16 mouse cellular contexts compared by ENCODE assay signal in genomic region chr8:10049162-10049561, GRCm38 (mm10). TPM values are rescaled to one million over a fixed set of nuclear protein-coding genes. Genes with fewer than 3 reads are reported as not detected.
DNase-seq lines count a peak whose midpoint lies in the region; ATAC-seq and TF ChIP-seq lines count a peak whose summit lies in the region.
"Had no signal": no experiment of that assay in that cellular context is flagged by ENCODE, and none has a peak within 500 bp of the region (broad histone marks: within the 10 kb centered on the region; RNA-seq: fewer than 3 reads in every experiment).

No protein-coding gene starts in this region.

- peak; percentile 11 for DNase-seq in forebrain, postnatal 0 days
- peak; percentile 47 to 64 for DNase-seq in frontal cortex, postnatal 10 days (ENCODE audit: low spot score in 2 of 2)
- DNase-seq in left cerebral cortex, postnatal 10 days (ENCODE audit: extremely low spot score in 1 of 2, low spot score in 2 of 2), result peak; percentile 51 to 62
- DNase-seq in right cerebral cortex, postnatal 25 days, result peak; percentile 64
- no peak for DNase-seq in lung, adult 18-20 months
- no peak for DNase-seq in heart, postnatal 4 days
- DNase-seq: cerebellum, adult 18-20 months; kidney, adult 8-10 months; liver had no signal

- peaks cover 6% of the 10 kb centered on the region for H3K4me1 ChIP-seq in forebrain, postnatal 0 days (ENCODE audit: insufficient read depth)
- peaks cover 4% of the 10 kb centered on the region for H3K4me1 ChIP-seq in forebrain, embryonic 15.5 days
- no peaks in the 10 kb centered on the region for H3K4me1 ChIP-seq in kidney, embryonic 14.5 days (ENCODE audit: control insufficient read depth, insufficient read depth, low read length)
- H3K4me1 ChIP-seq: lung, embryonic 15.5 days had no signal

- no peak overlapping the region for H3K27ac ChIP-seq in forebrain, postnatal 0 days (ENCODE audit: low read depth, low read length)
- H3K27ac ChIP-seq in forebrain, embryonic 15.5 days (replicated peaks), result no peak overlapping the region
- H3K27ac ChIP-seq in kidney, embryonic 14.5 days (ENCODE audit: low read depth, low read length), result no peak overlapping the region
- H3K27ac ChIP-seq: hindbrain, embryonic 13.5 days; lung, embryonic 15.5 days; midbrain, embryonic 10.5 days had no signal

- TF ChIP-seq CTCF in forebrain, postnatal 0 days (IDR thresholded peaks at IDR 0.05; ENCODE audit: low read depth), result no peak

- no peaks in the 10 kb centered on the region for H3K36me3 ChIP-seq in forebrain, postnatal 0 days (ENCODE audit: insufficient read depth)
- H3K36me3 ChIP-seq in forebrain, embryonic 15.5 days, result no peaks in the 10 kb centered on the region
- H3K36me3 ChIP-seq in kidney, embryonic 14.5 days (ENCODE audit: control insufficient read depth, insufficient read depth, low read length), result no peaks in the 10 kb centered on the region
- H3K36me3 ChIP-seq: hindbrain, embryonic 13.5 days; lung, embryonic 15.5 days; midbrain, embryonic 10.5 days had no signal

- H3K9ac ChIP-seq in forebrain, postnatal 0 days, result no peak overlapping the region
- no peak overlapping the region for H3K9ac ChIP-seq in forebrain, embryonic 15.5 days (replicated peaks)
- H3K9ac ChIP-seq in kidney, embryonic 14.5 days (ENCODE audit: low read depth, low read length), result no peak overlapping the region
- H3K9ac ChIP-seq: hindbrain, embryonic 13.5 days; lung, embryonic 15.5 days had no signal

- intact Hi-C loops in left cerebral cortex, postnatal 10 days (cut with DNase I), result loop anchor here (10.0 kb wide), 1 partner anchor 186 kb away; no protein-coding TSS in a partner anchor

- H3K4me3 ChIP-seq in forebrain, postnatal 0 days (ENCODE audit: low read depth, low read length), result no peak overlapping the region
- H3K4me3 ChIP-seq in forebrain, embryonic 15.5 days, result no peak overlapping the region
- H3K4me3 ChIP-seq in kidney, embryonic 14.5 days (ENCODE audit: low read length), result no peak overlapping the region
- H3K4me3 ChIP-seq: hindbrain, embryonic 13.5 days; lung, embryonic 15.5 days; midbrain, embryonic 10.5 days; myocyte had no signal

- H3K27me3 ChIP-seq in forebrain, postnatal 0 days (ENCODE audit: insufficient read depth, low read length), result no peaks in the 10 kb centered on the region
- H3K27me3 ChIP-seq in forebrain, embryonic 15.5 days, result no peaks in the 10 kb centered on the region
- no peaks in the 10 kb centered on the region for H3K27me3 ChIP-seq in kidney, embryonic 14.5 days (ENCODE audit: control insufficient read depth, insufficient read depth, low read length)
- H3K27me3 ChIP-seq: hindbrain, embryonic 13.5 days; lung, embryonic 15.5 days had no signal

- no peaks in the 10 kb centered on the region for H3K9me3 ChIP-seq in forebrain, postnatal 0 days (ENCODE audit: low read length)
- no peaks in the 10 kb centered on the region for H3K9me3 ChIP-seq in forebrain, embryonic 15.5 days
- no peaks in the 10 kb centered on the region for H3K9me3 ChIP-seq in kidney, embryonic 14.5 days (ENCODE audit: control insufficient read depth, low read length)
- H3K9me3 ChIP-seq: hindbrain, embryonic 13.5 days; lung, embryonic 15.5 days; midbrain, embryonic 10.5 days had no signal

- ATAC-seq in forebrain, postnatal 0 days, result no peak
- ATAC-seq in forebrain, embryonic 15.5 days (replicated peaks), result no peak
- no peak for ATAC-seq in kidney, embryonic 14.5 days (ENCODE audit: low FRiP score, low TSS enrichment)
- ATAC-seq: forebrain, embryonic 14.5 days had no signal

- H3K4me2 ChIP-seq in forebrain, postnatal 0 days (ENCODE audit: low read depth), result no peak overlapping the region
- no peak overlapping the region for H3K4me2 ChIP-seq in forebrain, embryonic 15.5 days (replicated peaks)
- no peak overlapping the region for H3K4me2 ChIP-seq in kidney, embryonic 14.5 days (replicated peaks; ENCODE audit: low read depth, low read length)
- H3K4me2 ChIP-seq: hindbrain, embryonic 13.5 days; lung, embryonic 15.5 days had no signal

- WGBS in forebrain, postnatal 0 days, result 73% methylated on average over 8 of the region's 8 CpGs
- WGBS in forebrain, embryonic 15.5 days, result 78% methylated on average over 8 of the region's 8 CpGs
- WGBS in kidney, embryonic 14.5 days, result 79% methylated on average over 8 of the region's 8 CpGs

RNA-seq across cellular contexts. Expression of gene Tnfsf13b, which starts 42.9 kb away (rescaled TPM):
- total RNA-seq in forebrain, postnatal 0 days (2014; rRNA removed), result 0.31 and 0.33 TPM in 2 replicates
- polyA plus RNA-seq in forebrain, postnatal 0 days (2015; fragmentation: Nextera tagmentation; extraction: Ambion mirVana), result 0.30 and 0.36 TPM in 2 replicates
- 0.06 and 0.23 TPM in 2 replicates for polyA plus RNA-seq in forebrain, embryonic 15.5 days (2015; fragmentation: Nextera tagmentation; extraction: Ambion mirVana)
- total RNA-seq in left cerebral cortex, postnatal 10 days (2021), result 1 to 10 TPM; 2.6 to 3.6 TPM
- 6.7 and 8.0 TPM in 2 replicates for polyA plus RNA-seq in kidney, embryonic 14.5 days (2014; fragmentation: Nextera tagmentation; extraction: Ambion mirVana)
- 1 to 10 TPM; 5.4 to 5.5 TPM for total RNA-seq in heart, postnatal 4 days (2021)

Comparison
In these comparisons a context has a peak if more than half of its experiments do, and no peak if none do; other contexts are left out.
1. DNase-seq: peak in forebrain, postnatal 0 days (single experiment), frontal cortex, postnatal 10 days (2 of 2), left cerebral cortex, postnatal 10 days (2 of 2) and right cerebral cortex, postnatal 25 days (single experiment); none in lung, adult 18-20 months (0 of 2) and heart, postnatal 4 days (single experiment).